Mouse (Mus musculus): ENCODE measurements around the gene Gps1.
A peak's percentile ranks its signal among the peaks of the same experiment; 100 is the strongest.
"Not testable (repeated sequence)": the region's sequence is repeated elsewhere in the genome, so short reads cannot be mapped to it uniquely, and the experiment has no call there.

Gps1 gene

GRCm38 (mm10) chr11:120784064-120784791, at the start of gene Gps1, which contains the start of gene Rfng:
Gene Gps1, plus strand, starts transcription at chr11:120784272.
Gene Rfng, minus strand, starts transcription at chr11:120784207.
- peak; percentile 48 for DNase-seq (ENCODE audit: low spot score)

GRCm38 (mm10) chr11:120736424-120736823, 47.6 kb upstream of the Gps1 start:
- no peak for DNase-seq (ENCODE audit: low spot score)

- DNase-seq (ENCODE audit: low spot score): no peak
Observed at GRCm38 (mm10) chr11:120740981-120741380, 43.1 kb upstream of the Gps1 start.

GRCm38 (mm10) chr11:120744121-120744701, 39.9 kb upstream of the Gps1 start:
- no peak for DNase-seq (ENCODE audit: low spot score)

- no peak for DNase-seq (ENCODE audit: low spot score)
Observed at GRCm38 (mm10) chr11:120747974-120748373, 36.1 kb upstream of the Gps1 start.

- no peak for DNase-seq (ENCODE audit: low spot score)
Observed at GRCm38 (mm10) chr11:120749430-120749829, 34.6 kb upstream of the Gps1 start.

GRCm38 (mm10) chr11:120751606-120752005, 32.5 kb upstream of the Gps1 start:
- DNase-seq (ENCODE audit: low spot score): no peak

GRCm38 (mm10) chr11:120760236-120760635, 23.8 kb upstream of the Gps1 start:
- no peak for DNase-seq (ENCODE audit: low spot score)

- no peak for DNase-seq (ENCODE audit: low spot score)
Observed at GRCm38 (mm10) chr11:120761811-120762671, 22.0 kb upstream of the Gps1 start.

GRCm38 (mm10) chr11:120762672-120763041, 21.4 kb upstream of the Gps1 start, which contains the start of gene Hmga1b:
Gene Hmga1b, plus strand, starts transcription at chr11:120762794.
- DNase-seq (ENCODE audit: low spot score): not testable (repeated sequence)

DNA sequence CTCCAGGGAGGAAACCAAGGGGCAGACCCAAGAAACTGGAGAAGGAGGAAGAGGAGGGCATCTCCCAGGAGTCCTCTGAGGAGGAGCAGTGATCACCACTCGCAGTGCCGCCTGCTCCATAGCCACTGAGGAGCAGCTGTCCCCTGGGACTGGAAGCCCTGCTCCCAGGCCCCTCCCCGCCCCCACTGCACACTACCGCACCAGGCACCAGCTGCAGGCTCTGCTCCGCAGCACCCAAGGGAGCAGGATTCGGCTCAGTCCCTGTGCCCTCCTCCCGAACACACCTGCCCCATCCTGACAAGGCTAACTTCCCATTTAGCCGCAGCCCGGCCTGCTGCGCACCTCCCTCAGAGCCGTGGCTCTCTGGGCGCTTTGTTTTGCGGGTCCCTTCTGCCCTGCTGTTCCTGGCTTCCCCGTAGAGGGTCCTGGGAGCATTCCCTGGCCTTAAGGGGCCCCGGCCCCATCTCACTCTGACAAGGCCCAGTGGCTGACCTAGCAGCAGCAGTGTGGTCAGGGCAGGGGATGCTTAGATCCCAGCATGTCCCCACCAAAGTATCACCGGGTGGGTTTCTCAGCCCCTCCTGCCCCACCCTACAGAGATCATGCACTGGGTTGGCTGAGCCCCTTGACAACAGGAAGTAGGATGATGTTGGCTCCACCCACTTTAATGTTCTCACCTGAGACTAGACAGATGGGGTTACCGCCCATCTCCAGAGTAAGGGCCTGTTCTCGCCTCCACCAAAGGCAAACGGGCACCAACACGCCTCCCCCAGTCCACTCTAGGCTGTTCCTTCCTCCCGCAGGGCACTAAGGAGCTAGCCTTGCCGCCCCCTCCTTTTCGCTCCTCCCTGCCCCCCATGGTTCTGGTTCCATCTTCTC, 20.7 kb upstream of the Gps1 start:
- DNase-seq (ENCODE audit: low spot score): not testable (repeated sequence)

DNA sequence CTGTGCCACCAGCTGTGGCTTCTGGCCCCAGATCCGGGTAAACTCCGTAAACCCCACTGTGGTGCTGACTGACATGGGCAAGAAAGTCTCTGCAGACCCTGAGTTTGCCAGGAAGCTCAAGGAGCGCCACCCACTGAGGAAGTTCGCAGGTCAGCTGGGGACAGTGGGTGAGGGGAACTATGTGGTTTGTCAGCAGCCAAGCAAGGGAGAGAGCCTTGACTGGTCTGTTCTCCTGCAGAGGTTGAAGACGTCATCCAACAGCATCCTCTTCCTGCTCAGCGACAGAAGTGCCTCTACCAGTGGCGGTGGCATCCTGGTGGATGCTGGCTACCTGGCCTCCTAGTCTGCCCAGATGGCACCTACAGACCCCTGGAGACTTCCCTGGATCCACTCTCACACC, 17.0 kb upstream of the Gps1 start:
- DNase-seq (ENCODE audit: low spot score): not testable (repeated sequence)

GRCm38 (mm10) chr11:120768206-120768605, 15.9 kb upstream of the Gps1 start:
- DNase-seq (ENCODE audit: low spot score): no peak

- DNase-seq (ENCODE audit: low spot score): no peak
Observed at GRCm38 (mm10) chr11:120772749-120773148, 11.3 kb upstream of the Gps1 start.

DNA sequence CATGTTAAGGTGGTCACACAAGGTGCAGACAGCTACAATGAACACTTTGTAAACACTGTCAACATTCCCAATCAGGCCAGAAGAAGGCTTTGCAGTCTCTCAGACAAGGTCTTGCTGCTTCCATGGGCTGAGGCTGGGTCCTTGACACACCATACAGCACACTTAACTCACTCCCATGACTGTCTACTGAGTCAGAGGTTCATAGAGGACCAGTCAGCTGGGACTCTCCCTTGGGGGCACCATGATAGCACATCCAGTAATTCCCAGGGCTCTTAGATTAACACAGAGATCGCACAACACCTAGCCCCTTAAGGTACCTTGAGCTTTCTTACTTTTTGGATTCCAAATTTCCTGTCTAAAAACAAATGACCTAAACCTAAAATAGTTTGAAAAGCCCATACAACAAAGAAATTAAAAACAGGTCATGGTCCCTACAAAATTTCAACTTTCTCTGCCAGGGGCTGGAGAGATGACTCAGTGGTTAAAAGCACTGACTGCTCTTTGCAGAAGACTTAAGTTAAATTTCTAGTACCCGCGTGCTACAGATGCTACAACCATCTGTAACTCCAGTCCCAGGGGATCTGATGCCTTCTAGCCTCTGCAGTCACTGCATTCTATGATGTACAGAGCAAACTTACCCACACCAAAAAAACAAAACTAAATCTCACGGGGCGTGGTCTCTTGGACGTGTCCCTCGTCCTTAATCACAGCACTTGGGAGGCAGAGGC, 10.4 kb upstream of the Gps1 start:
- no peak for DNase-seq (ENCODE audit: low spot score)

DNA sequence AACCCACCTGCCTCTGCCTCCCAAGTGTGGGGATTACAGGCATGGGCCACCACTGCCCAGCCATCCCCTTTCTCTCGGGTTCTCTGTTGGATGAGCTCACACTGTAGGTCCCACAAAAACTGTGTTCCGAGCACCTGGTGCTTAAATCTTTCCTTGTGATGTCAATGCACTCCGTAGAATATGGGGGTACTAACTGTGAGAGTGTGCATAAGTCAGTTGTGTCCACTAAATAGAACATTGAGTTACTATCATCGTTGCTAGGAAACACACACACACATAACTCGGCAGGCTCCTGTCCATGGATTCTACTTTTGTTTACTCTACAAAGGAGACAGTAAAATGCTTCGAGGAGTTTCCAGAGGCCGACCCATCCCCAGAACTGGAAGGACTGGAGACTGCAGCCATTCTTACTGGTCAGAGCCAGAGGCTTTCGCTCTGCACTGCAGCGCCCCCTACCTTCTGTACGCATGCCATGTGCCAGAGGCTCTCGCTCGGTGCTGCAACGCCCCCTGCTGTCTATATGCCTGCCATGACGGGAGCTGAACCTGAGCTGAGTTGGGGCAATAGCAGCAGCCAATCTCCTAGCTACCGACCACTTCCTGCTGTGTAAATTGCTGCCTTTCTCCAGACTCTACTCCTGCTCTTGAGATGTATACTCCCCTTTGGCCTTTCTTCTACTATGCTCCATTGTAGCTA, 8.2 kb upstream of the Gps1 start:
- DNase-seq (ENCODE audit: low spot score): peak; percentile 94

GRCm38 (mm10) chr11:120777123-120777522, 6.9 kb upstream of the Gps1 start:
- DNase-seq (ENCODE audit: low spot score): no peak

GRCm38 (mm10) chr11:120779876-120780275, 4.2 kb upstream of the Gps1 start:
- DNase-seq (ENCODE audit: low spot score): no peak

- not testable (repeated sequence) for DNase-seq (ENCODE audit: low spot score)
Observed at GRCm38 (mm10) chr11:120781361-120781760, 2.7 kb upstream of the Gps1 start.

GRCm38 (mm10) chr11:120783426-120784063, 527 bp upstream of the Gps1 start:
- DNase-seq (ENCODE audit: low spot score): no peak
